1 mouse cellular context compared by ENCODE assay signal in genomic region chr17:33817184-33817968, GRCm38 (mm10).
A peak's percentile ranks its signal among the peaks of the same experiment; 100 is the strongest.
TF ChIP-seq lines count a peak whose summit lies in the region.

No protein-coding gene starts in this region.

TF ChIP-seq in CH12.LX, 34 proteins besides CTCF, POLR2A, EP300 and RAD21:
- peak; percentile 89 for TF ChIP-seq NRF1 (IDR thresholded peaks at IDR 0.05; ENCODE audit: low read depth, low read length)
- TF ChIP-seq MYC (IDR thresholded peaks at IDR 0.05; ENCODE audit: low read depth, low read length), result peak; percentile 45; the same call in 1 of the 2 replicates
- no peak for TF ChIP-seq ZNF384 (IDR thresholded peaks at IDR 0.05; ENCODE audit: low read depth, low read length)
- TF ChIP-seq ELF1 (IDR thresholded peaks at IDR 0.05; ENCODE audit: low read depth, low read length), result 0 out of 2 replicates have a peak, but pooled peaks have one; percentile 7
- peak; percentile 87 for TF ChIP-seq BHLHE40 (IDR thresholded peaks at IDR 0.05; ENCODE audit: low read depth, low read length)
- peak; percentile 65; the same call in 1 of the 2 replicates for TF ChIP-seq MAX (IDR thresholded peaks at IDR 0.05; ENCODE audit: low read length)
- TF ChIP-seq NELFE (IDR thresholded peaks at IDR 0.05; ENCODE audit: low read depth, low read length), result no peak; the same call in 1 of the 2 replicates
